Mouse (Mus musculus): ENCODE measurements around the gene Arhgap11a. TPM values are rescaled to one million over a fixed set of nuclear protein-coding genes. Genes with fewer than 3 reads are reported as not detected.

Arhgap11a gene
- polyA plus RNA-seq, 1 experiment from 2014 or later, result 20.1 TPM

GRCm38 (mm10) chr2:113817681-113818606 is 30.5 kb downstream of the Arhgap11a start:
- no peak for ATAC-seq (ENCODE audit: insufficient number of reproducible peaks, low FRiP score, low TSS enrichment, low read depth)
- no peak overlapping the region for H3K4me2 ChIP-seq (replicated peaks)
- H3K4me1 ChIP-seq, result peaks cover 6% of the 10 kb centered on the region; the same call in 1 of the 2 replicates
- no peak overlapping the region for H3K9ac ChIP-seq
- no peaks in the 10 kb centered on the region for H3K27me3 ChIP-seq
- no peaks in the 10 kb centered on the region for H3K9me3 ChIP-seq (replicated peaks)
- H3K36me3 ChIP-seq, result no peaks in the 10 kb centered on the region
- no peak overlapping the region for H3K27ac ChIP-seq (replicated peaks)
- WGBS, result 48% methylated on average over 14 of the region's 14 CpGs
- H3K4me3 ChIP-seq (replicated peaks), result no peak overlapping the region

DNA sequence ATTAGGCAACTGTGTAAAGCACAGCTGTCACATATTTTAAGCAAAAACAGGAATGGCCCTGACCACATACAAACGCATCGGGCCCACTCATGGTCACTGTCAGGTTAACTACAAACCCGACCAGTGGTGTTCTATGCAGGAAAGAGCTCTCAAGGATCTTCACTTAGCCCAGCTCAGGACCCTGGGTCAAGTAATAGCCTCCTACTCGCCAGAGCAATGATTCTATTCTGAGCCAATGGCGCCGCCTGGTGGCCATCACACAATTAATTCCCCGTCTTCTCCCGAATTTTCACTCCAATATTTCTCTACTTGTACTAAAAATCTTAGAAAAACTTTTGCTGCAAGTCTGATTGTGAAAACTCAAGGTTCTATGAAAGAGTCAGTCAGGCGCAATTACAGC is 40.8 kb downstream of the Arhgap11a start:
- H3K4me2 ChIP-seq (replicated peaks), result no peak overlapping the region
- H3K36me3 ChIP-seq, result no peaks in the 10 kb centered on the region
- H3K4me1 ChIP-seq, result no peaks in the 10 kb centered on the region
- no peak overlapping the region for H3K4me3 ChIP-seq (replicated peaks)
- H3K9ac ChIP-seq, result no peak overlapping the region
- whole genome bisulfite sequencing, result 21% methylated on average over 9 of the region's 9 CpGs
- no peak for ATAC-seq (ENCODE audit: insufficient number of reproducible peaks, low FRiP score, low TSS enrichment, low read depth)
- no peaks in the 10 kb centered on the region for H3K27me3 ChIP-seq
- H3K27ac ChIP-seq (replicated peaks), result no peak overlapping the region
- H3K9me3 ChIP-seq (replicated peaks), result no peaks in the 10 kb centered on the region

DNA sequence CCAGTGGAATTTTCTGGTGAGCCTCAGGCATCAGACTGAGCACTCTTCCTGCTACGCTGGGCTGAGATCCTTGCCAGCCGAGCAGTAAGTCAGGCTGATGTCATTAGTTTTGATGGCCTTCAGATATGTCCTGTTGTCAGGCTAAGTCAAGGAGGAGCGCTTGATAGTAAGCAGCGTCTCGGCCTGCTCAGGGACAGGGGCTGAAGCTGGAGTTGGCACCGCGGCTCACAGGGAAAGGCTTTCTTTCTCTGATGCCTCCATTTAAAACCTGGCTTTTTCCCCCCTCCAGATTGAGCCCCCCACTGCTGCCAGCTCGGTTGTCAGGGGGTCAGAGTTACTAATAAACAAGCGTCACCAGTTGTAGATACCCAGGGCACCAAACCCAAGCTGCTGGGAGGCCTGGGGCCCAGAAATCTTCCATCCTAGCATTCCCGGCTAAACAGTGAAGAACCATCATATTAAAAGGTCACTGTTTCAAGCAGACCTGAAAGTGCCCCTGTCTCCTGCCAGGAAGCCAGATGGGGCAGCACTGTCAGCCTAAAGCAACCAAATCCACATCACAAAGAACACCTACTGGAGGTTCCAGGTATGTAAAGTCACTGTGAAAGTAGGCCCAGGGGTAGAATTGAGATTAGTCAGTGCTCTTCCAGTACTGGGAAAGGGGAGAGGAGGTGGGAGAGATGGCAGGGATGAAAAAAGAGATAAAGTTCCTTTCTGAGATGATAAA is 41.4 kb downstream of the Arhgap11a start:
- no peaks in the 10 kb centered on the region for H3K9me3 ChIP-seq (replicated peaks)
- no peak overlapping the region for H3K9ac ChIP-seq
- H3K27me3 ChIP-seq, result no peaks in the 10 kb centered on the region
- H3K27ac ChIP-seq (replicated peaks), result no peak overlapping the region
- H3K4me2 ChIP-seq (replicated peaks), result no peak overlapping the region
- WGBS, result 56% methylated on average over 10 of the region's 10 CpGs
- H3K4me1 ChIP-seq, result no peaks in the 10 kb centered on the region
- no peaks in the 10 kb centered on the region for H3K36me3 ChIP-seq
- H3K4me3 ChIP-seq (replicated peaks), result no peak overlapping the region
- no peak for ATAC-seq (ENCODE audit: insufficient number of reproducible peaks, low FRiP score, low TSS enrichment, low read depth)

- H3K36me3 ChIP-seq, result no peaks in the 10 kb centered on the region
- WGBS, result 84% methylated on average over 4 of the region's 4 CpGs
- no peak overlapping the region for H3K4me3 ChIP-seq (replicated peaks)
- H3K9ac ChIP-seq, result no peak overlapping the region
- no peak overlapping the region for H3K27ac ChIP-seq (replicated peaks)
- 0 out of 2 replicates have a peak, but pooled peaks cover 1% of the 10 kb centered on the region for H3K4me1 ChIP-seq
- ATAC-seq (ENCODE audit: insufficient number of reproducible peaks, low FRiP score, low TSS enrichment, low read depth), result no peak
- H3K4me2 ChIP-seq (replicated peaks), result no peak overlapping the region
- H3K9me3 ChIP-seq (replicated peaks), result no peaks in the 10 kb centered on the region
- no peaks in the 10 kb centered on the region for H3K27me3 ChIP-seq
These were observed 42.7 kb downstream of the Arhgap11a start for GRCm38 (mm10) chr2:113805765-113806164.

GRCm38 (mm10) chr2:113803753-113804152 is 44.7 kb downstream of the Arhgap11a start:
- Histone ChIP-seq H3K36me3 (no peaks in the 10 kb centered on the region), H3K4me2 (replicated peaks) (no peak overlapping the region), H3K27ac (replicated peaks) (no peak overlapping the region), H3K27me3 (no peaks in the 10 kb centered on the region), H3K4me1 (peaks cover 5% of the 10 kb centered on the region), H3K9ac (no peak overlapping the region), H3K9me3 (replicated peaks) (no peaks in the 10 kb centered on the region), H3K4me3 (replicated peaks) (no peak overlapping the region)
- no peak for ATAC-seq (ENCODE audit: insufficient number of reproducible peaks, low FRiP score, low TSS enrichment, low read depth)
- WGBS, result 21% methylated on average over 1 of the region's 1 CpGs

DNA sequence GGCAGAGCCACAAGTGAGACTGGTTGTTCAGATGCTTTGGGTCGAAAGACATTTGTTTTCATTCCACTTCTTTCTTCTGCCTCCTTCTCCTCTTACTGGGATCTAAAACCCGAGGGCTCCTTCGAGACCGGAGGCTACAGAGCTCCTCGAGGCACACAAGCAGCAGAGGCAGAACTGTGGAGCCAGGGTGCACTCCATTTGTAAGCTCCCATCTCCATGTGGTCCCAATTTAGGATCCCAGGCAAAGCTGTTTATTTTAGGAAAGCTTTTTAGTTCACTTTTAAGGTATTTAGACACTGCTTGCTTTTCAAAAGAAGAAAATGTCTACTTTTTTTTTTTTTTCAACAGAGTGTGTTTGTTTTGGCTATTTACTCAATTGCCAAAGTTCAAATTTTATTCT is 47.6 kb downstream of the Arhgap11a start:
- Histone ChIP-seq H3K9me3 (replicated peaks) (no peaks in the 10 kb centered on the region), H3K27ac (replicated peaks) (no peak overlapping the region), H3K36me3 (no peaks in the 10 kb centered on the region), H3K4me3 (replicated peaks) (no peak overlapping the region), H3K4me1 (peaks cover 5% of the 10 kb centered on the region), H3K27me3 (no peaks in the 10 kb centered on the region), H3K9ac (no peak overlapping the region), H3K4me2 (replicated peaks) (no peak overlapping the region)
- WGBS, result 18% methylated on average over 5 of the region's 5 CpGs
- no peak for ATAC-seq (ENCODE audit: insufficient number of reproducible peaks, low FRiP score, low TSS enrichment, low read depth)

- WGBS, result 53% methylated on average over 13 of the region's 13 CpGs
- no peak for ATAC-seq (ENCODE audit: insufficient number of reproducible peaks, low FRiP score, low TSS enrichment, low read depth)
- H3K27ac ChIP-seq (replicated peaks), result no peak overlapping the region
These were observed 49.9 kb downstream of the Arhgap11a start for GRCm38 (mm10) chr2:113798605-113799004.

DNA sequence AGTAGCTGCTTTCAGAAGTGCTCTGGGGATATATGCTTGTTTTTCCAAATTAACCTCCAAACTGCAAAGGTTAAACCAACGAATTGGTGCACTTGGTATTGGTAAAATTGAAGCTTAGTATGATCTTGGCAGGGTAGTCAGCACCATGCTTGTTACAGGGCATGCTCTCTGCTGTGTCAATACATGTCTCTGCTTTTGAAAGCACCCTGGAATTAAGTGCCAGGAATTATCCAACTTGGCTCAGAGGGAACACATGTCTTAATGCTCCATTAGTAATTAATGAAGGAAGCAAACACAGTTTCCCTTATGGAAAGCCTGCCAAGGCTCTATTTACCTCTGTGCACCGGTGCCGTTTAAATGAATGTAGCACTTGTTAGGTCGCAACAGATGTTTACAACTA is 53.3 kb downstream of the Arhgap11a start:
- no peaks in the 10 kb centered on the region for H3K36me3 ChIP-seq
- no peak overlapping the region for H3K4me3 ChIP-seq (replicated peaks)
- H3K9ac ChIP-seq, result no peak overlapping the region
- no peak for ATAC-seq (ENCODE audit: insufficient number of reproducible peaks, low FRiP score, low TSS enrichment, low read depth)
- H3K27me3 ChIP-seq, result no peaks in the 10 kb centered on the region; the same call in 1 of the 2 replicates
- H3K4me1 ChIP-seq, result no peaks in the 10 kb centered on the region; the same call in 1 of the 2 replicates
- H3K9me3 ChIP-seq (replicated peaks), result no peaks in the 10 kb centered on the region
- H3K4me2 ChIP-seq (replicated peaks), result no peak overlapping the region
- 35% methylated on average over 4 of the region's 4 CpGs for WGBS
- H3K27ac ChIP-seq (replicated peaks), result no peak overlapping the region

More at GRCm38 (mm10) chr2:113798605-113799004, 49.9 kb downstream of the Arhgap11a start:
- H3K36me3 ChIP-seq, result no peaks in the 10 kb centered on the region
- H3K4me1 ChIP-seq, result peaks cover 5% of the 10 kb centered on the region
- H3K4me3 ChIP-seq (replicated peaks), result no peak overlapping the region
- no peaks in the 10 kb centered on the region for H3K27me3 ChIP-seq
- no peak overlapping the region for H3K9ac ChIP-seq
- no peak overlapping the region for H3K4me2 ChIP-seq (replicated peaks)
- no peaks in the 10 kb centered on the region for H3K9me3 ChIP-seq (replicated peaks)

GRCm38 (mm10) chr2:113793521-113793920 is 54.9 kb downstream of the Arhgap11a start:
- H3K9me3 ChIP-seq (replicated peaks), result no peaks in the 10 kb centered on the region
- H3K36me3 ChIP-seq, result no peaks in the 10 kb centered on the region
- no peaks in the 10 kb centered on the region for H3K4me1 ChIP-seq
- 78% methylated on average over 3 of the region's 3 CpGs for WGBS
- H3K4me3 ChIP-seq (replicated peaks), result no peak overlapping the region
- no peak overlapping the region for H3K27ac ChIP-seq (replicated peaks)
- no peaks in the 10 kb centered on the region; the same call in 1 of the 2 replicates for H3K27me3 ChIP-seq
- no peak overlapping the region for H3K9ac ChIP-seq
- no peak for ATAC-seq (ENCODE audit: insufficient number of reproducible peaks, low FRiP score, low TSS enrichment, low read depth)
- no peak overlapping the region for H3K4me2 ChIP-seq (replicated peaks)

DNA sequence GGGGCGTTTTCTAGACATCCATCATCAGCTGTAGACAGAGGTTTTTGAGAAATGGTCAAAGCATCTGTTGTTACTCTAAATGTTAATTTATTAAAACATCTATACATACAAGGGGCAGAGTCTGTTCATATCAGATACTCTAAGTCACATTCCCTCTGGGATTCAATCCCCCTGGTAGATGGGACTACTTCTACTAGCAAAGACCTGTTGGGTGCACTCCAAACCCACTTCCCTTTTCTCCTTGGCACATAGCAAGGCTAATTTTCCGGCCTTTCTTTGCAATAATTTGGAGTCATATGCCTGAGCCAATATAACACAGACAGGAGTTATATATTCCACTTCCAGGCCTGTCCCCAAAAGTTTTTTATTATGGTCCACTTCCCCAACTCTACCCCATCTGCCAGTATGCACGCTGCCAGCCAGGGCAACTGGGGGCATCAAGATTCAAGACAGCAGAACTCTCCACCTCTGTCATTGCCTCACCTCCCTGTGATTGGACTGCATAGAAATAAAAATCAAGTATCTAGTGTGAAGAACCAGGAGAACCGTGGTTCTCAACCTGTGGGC is 59.6 kb downstream of the Arhgap11a start:
- no peaks in the 10 kb centered on the region for H3K9me3 ChIP-seq (replicated peaks)
- H3K36me3 ChIP-seq, result no peaks in the 10 kb centered on the region
- no peaks in the 10 kb centered on the region; the same call in 1 of the 2 replicates for H3K27me3 ChIP-seq
- WGBS, result 85% methylated on average over 4 of the region's 4 CpGs
- no peak overlapping the region for H3K4me2 ChIP-seq (replicated peaks)
- no peaks in the 10 kb centered on the region for H3K4me1 ChIP-seq
- no peak overlapping the region for H3K27ac ChIP-seq (replicated peaks)
- no peak overlapping the region for H3K4me3 ChIP-seq (replicated peaks)
- no peak overlapping the region for H3K9ac ChIP-seq
- no peak for ATAC-seq (ENCODE audit: insufficient number of reproducible peaks, low FRiP score, low TSS enrichment, low read depth)

DNA sequence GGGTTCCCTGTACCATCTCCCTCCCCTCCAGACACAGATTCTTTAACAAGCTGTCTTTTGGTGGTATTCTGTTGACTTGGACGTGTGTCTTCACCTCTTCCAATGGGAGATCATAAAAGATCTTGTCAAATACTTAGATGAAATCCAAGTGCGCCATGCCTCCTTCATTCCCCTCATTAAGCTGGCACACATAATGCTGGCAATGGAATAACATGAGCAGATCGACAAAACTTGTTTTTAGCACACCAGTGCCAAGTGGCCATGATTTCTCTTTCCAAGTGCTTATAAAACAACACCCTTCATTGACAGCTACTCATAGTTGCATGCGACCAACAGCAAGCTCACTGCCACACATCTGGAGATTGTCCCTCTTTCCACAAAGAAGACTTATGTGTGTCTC is 60.6 kb downstream of the Arhgap11a start:
- no peak overlapping the region for H3K4me2 ChIP-seq (replicated peaks)
- ATAC-seq (ENCODE audit: insufficient number of reproducible peaks, low FRiP score, low TSS enrichment, low read depth), result no peak

More for the DNA sequence above, 60.6 kb downstream of the Arhgap11a start:
- no peaks in the 10 kb centered on the region for H3K4me1 ChIP-seq
- no peak overlapping the region for H3K9ac ChIP-seq
- no peak overlapping the region for H3K27ac ChIP-seq (replicated peaks)
- H3K9me3 ChIP-seq (replicated peaks), result no peaks in the 10 kb centered on the region
- H3K36me3 ChIP-seq, result no peaks in the 10 kb centered on the region
- H3K27me3 ChIP-seq, result no peaks in the 10 kb centered on the region; the same call in 1 of the 2 replicates
- 78% methylated on average over 4 of the region's 4 CpGs for WGBS
- no peak overlapping the region for H3K4me3 ChIP-seq (replicated peaks)

All from embryonic facial prominence, embryonic 15.5 days (tissue).